Mouse (Mus musculus) adrenal gland, postnatal 25 days (tissue): ENCODE measurements around the gene Ppih. TPM values are rescaled to one million over a fixed set of nuclear protein-coding genes. Genes with fewer than 3 reads are reported as not detected.

Experiments
- DNase-seq: peaks from one replicate; pipeline ENCODE4 v3.0.0; 2021; ENCODE audit warnings: mixed read lengths
- long read RNA-seq: library from polyadenylated mRNA; stranded (forward); transcript quantifications from one replicate; pipeline ENCODE4 v2.0.0, GENCODE M21; 2021
- total RNA-seq: library from RNA; stranded (reverse); gene quantifications from 2 replicates; pipeline ENCODE4 v1.2.3, GENCODE M21; 2021

The Ppih gene
- total RNA-seq, result 14.1 and 26.4 TPM in 2 replicates
- long read RNA-seq, transcript Ppih-205 (10 exons, 1,288 nt), result major isoform, 5 of 9 reads
- long read RNA-seq, partial matches to known transcripts, result 2 of 9 reads
- long read RNA-seq, other reads (novel, unspliced or antisense), result 0 of 9 reads

DNA sequence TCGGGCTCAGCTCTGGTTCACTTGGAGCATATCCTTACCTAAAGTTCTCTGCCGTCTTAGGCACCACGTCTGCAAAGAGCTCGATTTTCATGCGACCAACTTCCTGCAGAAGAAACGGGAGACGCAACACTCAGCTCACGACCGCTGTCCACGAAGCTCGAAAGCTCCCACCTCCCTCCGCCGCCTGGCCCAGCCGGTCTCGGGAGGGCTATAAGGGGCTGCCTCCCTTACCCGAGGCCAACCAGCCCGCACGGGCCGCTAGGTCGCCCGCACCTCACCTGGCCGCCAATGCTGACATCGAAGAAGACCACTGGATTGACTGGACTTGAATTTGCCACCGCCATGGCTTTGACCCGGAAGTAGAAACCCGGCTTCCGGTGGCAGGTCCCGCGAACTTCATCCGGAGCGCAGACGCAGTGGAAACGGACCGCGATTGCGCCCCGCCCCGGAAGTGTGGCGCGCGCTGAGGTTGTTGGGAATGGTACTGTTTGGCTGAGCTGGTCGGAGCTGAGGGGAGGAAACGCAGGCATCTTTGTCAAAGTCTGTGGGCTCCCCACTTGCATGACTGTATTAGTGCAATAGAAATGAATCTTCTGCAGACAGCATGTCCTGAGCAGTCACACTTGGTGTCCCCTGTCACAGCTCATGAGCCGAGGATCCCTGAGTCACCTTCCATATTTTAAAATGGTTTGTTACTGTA is at the start of gene Ppih:
Gene Ppih (minus strand): TSS at position 416 of the 700 bp plus-strand sequence.
- peak; percentile 96 for DNase-seq

DNA sequence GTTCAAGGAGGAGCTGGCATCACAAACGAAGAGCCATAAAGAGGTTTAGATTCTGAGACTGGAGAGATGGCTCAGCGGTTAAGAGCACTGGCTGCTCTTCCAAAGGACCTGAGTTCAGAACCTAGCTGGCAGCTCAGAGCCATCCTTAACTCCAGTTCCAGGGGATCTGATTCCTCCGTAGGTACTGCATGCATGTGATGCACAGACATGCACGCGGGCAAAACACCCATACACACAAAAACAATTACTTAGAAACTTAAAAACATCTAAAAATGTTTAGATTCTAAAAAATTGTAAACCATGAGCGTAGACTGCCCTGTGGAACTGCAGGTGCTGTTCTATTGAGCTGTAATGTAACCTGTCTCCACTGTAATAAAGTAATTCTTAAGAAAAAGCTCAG is 49.1 kb upstream of the Ppih start:
- DNase-seq, result no peak

DNA sequence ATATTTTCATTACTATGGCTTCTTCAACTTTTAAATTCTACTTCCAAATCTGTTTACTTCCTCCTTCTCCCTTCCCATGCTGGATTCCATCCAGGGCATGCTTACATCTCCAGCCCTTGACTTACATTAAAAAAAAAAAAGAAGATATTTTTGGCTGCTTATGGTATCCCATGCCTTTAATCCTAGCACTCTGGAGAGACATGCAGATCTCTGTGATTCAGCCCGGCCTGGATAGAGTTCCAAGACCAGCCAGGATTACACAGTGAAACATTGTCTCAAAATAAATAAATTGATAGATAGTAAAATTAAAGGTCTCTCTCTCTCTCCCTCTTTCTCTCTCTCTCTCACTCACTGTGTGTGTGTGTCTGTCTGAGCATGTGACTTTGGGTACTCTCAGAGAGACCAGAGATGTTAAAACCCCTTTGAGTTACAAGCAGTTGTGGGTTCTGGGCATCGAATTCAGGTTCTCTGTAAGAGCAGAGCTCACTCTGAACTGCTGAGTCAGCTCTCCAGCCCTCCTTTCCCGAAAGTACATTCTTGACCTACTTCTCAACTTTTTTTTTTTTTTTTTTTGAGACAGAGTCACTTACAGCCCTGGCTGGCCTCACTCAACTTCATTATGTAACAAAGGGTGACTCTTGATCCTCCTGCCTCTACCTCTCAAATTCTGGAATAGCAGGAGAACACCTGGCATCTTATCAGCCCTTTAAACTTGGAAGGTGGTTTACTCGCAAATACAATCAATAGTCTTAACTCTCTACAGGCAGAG is 46.6 kb upstream of the Ppih start:
- DNase-seq, result peak; percentile 19

DNA sequence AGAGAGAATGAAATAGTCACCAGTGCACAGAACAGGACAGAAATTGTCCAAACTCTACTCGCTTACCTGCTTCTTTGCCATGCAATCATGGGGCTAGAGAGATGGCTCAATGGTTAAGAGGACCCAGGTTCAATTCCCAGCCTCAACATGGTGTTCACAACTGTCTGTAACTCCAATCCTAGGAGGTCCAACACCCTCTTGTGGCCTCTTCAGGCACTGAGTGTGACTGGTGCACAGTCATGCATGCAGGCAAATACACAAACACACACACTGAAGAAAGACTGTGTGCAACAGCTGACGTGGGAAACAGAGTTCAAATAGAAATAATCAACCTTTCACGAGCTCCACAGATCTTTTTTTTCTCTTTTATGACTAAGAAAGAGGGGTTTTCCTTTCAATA is 41.9 kb upstream of the Ppih start:
- no peak for DNase-seq

DNA sequence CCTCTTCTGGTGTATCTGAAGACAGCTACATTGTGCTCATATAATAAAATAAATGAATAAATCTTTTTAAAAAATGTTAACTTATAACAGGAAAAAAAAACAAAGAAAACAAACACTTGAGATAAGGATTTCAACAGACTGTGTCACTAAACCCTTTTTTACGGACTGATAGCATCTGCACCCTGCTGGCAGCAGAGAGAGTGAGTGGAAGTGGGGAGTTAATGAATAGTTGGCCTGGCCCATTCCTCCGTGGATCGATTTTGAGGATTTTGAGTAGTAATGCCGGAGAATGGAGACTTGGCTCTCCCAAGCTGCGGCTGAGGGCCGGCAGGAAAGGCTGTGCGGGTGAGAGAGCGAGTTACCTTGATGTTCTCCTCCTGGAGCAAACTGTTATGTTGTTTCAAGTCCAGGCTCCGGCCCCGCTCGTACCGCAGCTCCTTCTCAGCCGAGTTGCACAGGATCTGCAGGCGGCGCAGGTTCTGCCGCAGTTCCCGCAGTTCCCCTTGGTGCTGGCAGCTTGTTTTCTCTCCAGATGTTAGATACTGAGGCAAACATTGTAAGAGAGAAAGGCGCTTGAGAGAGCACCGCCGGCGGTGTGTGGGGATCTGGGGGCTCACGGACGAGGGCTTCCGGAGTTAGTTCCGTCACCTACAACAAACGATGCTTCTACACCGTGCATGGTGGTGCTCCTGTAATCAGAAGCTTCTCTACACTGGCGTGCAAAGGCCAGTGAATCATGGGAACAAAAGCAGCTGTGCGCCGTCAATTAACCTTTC is 39.0 kb upstream of the Ppih start:
- peak; percentile 20 for DNase-seq

DNA sequence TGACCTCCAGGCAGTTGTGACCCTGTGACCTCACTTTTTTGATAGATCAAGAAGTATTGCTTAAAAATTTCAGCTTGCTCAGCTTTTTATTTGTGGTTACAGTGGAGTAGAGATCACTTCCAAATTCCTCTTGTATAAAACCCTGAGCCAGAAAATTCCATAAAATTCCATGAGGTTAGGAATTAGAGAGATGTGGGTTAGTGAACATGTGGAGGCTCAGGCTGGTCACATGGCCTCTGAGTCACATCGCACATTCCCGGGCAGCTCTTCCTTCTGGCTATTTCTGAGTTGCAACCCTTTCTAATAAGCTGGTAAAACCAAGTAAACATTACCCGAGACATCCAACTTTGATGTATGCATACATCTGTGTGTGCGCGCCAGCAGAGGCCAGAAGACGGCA is 25.2 kb upstream of the Ppih start:
- no peak for DNase-seq

DNA sequence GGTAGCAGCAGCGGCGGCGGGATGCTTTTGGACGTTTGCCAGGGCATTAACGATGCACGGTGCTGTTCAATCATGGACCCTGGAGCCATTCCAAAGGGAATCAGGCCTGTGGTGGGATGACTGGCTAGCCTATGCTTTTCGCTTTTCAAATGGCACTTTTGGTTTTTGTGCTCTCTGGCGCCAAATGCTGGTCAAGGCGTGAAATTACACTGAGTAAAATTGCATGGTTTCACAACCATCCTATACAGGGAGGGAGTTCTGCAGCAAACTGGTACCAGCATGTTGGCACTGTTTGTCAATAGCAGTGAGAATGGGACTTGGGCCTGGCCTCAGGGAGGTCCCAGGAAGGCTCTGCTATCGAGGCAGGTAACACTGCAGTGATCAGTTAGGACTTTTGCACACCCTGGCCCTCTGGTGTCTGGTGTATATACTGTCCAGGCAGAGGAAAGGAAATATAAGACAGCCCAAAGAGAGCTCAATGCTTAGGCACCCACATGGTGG is 18.6 kb upstream of the Ppih start:
- peak; percentile 39 for DNase-seq

DNA sequence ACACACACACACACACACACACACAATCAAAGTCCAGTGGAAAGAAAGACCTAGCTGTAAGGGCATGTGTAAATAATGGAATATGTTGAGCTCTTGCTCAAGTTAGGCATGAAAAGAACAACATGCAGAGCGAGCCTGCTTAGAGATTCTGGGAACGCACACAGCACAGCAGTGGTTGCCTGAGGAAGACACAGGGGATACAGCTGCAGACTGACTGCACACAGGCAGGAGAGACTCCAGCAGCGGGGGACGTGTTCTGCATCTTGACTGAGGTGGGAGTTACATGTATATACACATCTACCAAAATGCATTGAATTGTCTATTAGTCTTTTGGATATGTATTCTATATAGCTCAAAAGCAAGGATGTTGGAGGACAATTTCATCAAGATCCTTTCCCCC is 18.1 kb upstream of the Ppih start:
- no peak for DNase-seq

DNA sequence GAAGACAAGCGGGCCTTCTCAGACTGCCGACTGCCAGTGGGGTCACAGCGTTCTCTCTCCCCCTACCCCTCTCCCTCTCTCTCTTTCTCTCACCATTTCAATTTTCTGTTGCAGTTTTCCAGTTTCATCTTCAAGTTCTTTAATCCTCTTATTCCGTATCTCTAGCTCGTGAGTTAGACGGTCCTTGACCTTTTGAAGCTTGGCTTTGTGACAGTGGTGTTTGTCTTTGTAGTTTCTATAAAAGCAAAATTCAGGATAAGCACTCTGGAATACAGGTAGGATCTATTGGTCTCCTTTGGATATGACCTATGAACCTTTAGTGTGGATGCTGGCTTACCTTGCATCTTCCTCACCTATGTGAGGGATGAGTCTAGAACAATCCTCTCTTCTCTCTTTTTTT is 13.1 kb upstream of the Ppih start:
- no peak for DNase-seq

DNA sequence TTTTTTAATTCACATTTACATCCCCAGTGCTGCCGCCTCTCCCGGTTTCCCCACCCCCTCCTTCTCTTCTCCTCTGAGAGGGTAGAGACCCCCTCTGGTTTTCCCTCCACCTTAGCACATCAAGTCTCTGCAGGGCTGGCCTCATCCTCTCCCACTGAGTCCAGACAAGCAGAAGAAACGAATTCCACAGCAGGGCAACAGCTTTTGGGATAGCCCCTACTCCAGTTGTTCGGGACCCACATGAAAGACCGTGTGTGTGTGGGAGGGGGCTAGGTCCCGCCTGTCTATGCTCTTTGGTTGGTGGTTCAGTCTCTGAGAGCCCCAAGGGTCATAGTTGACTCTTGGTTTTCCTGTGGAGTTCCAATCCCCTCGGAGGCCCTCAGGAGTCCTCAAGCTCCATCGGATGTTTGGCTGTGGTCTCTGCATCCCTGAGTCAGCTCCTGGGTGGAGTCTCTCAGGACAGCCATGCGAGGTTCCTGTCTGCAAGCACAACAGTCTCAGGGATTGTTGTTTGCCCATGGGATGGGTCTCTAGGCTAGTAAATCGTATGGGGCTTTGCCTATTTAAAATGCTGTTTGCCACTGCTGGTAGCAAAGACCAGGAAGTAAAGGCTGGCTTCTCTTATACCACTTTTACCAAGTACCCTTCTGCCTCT is 677 bp upstream of the Ppih start:
- DNase-seq, result no peak

DNA sequence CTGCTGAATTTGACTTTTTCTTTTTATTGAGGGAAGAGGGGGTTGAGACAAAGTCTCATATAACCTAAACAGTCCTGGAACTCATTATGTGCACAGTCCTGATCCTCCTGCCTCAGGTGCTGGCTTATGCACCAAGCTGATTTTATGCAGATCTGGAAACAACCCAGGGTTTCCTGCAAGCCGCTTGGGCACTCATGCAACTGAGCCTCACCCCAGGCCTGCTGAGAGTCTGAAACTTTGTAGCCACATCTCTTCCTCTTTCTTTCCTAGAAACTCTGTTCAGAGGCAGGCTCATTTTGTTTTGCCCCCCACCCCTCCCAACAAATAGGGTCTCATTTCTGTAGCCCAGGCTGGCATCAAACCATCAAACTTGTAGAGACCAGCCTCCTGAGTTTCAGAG is 6.6 kb downstream of the Ppih start:
- no peak for DNase-seq

DNA sequence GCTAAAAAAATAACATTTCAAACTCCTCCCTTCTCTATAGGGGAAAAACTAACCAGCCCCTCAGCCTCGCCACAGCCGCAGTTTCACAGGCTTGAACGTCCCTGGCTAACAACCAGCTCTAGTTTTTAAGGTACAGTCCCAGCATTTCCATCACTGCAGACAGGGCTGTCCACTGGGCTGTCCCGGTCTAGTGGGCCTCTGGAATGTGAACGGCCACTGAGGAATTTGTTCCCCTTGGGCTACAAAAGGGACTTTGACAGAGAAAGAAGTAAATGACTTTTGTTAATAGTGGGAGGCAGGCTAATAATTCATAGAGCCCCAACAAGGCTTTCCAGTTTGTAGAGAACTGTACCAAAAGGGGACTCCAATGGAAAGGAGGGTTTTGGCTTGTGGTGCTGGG is 14.9 kb downstream of the Ppih start:
- DNase-seq, result no peak

DNA sequence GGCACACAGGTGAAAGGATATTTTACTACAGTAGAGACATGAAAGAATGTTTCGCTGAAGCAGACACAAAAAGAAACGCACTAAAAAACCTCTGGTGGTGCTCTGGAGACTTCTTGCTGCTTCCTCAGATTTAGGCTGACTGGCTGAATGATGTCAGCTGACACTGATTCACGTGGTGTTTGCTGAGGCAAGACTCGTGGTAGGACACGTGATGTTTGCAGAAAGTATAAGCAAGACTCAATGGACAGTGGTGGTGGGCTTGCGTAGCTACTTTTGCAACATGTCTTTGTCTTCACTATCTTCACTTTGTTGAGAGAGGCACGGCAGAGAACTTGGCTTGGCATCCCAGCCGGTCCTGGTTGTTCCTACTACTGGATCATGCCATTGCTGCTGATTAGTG is 17.1 kb downstream of the Ppih start:
- no peak for DNase-seq

DNA sequence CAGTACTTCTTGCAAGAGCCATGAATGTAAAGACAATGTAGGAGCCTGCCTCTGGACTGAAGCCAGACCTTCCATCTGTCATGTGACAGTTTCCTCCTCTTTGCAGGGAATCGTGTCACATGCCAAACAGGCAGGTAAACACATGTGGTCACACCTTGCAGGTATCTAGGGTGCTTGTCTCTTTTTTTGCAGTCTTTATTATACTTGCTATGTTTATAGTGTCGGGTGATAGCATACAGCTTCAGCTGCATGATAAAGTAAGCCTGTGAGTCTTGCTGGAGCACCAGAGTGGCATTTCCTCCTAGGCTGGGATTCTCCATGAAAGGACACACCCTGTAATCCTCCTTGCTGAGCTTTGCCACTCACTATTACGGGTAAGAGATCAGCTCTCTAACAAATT is 18.6 kb downstream of the Ppih start:
- no peak for DNase-seq

DNA sequence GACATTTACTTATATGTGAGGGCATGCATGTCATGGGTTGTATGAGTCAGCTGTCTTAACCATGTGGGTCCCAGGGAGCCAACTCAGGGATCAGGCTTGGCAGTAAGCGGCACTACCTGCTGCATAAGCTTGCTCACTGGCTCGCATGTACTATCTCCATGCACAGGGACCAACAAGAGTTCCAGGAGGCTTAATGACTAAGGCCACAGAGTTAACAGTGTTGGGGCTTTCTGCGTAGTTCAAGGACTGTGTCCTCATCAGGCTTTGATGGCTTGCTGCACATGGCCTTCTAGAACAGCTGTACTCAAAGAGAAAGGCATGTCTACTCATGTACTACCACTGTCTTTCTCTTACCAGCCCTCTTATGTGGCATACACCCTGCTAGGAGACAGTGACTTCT is 19.6 kb downstream of the Ppih start:
- DNase-seq, result no peak

DNA sequence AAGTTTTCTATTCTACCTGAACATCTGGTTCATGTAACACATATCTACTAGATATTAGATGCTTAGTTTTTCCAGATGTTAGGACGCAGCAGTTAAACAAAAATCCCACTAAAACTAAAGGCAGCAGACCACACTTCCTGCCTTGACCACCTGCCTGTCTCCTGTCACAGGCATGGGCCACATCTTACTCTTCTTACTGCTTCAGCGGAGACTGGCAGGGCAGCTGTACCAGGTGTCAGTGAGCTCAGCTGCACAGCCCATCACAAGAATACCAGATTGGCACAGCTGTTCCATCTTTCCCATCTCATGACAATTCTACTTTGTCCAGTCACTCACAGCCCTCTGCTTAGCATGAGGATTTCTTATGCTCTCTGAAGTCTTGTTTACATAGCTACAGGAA is 23.0 kb downstream of the Ppih start:
- no peak for DNase-seq

DNA sequence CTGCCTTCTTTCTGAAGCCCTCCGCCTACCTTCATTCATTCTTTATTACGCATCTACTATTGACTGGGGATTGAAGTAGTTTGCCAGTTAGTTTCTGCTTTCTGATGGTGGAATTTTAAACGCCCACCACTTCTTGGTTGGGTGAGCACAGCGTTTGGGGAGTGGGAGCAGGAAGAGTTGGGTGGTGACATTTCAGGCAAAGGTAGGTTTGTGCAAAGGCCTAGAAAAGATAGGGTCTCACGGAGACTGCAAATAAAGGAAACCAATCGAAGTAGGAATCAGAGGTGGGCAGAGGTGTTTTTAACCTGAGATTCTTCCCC is 25.3 kb downstream of the Ppih start:
- DNase-seq, result no peak

DNA sequence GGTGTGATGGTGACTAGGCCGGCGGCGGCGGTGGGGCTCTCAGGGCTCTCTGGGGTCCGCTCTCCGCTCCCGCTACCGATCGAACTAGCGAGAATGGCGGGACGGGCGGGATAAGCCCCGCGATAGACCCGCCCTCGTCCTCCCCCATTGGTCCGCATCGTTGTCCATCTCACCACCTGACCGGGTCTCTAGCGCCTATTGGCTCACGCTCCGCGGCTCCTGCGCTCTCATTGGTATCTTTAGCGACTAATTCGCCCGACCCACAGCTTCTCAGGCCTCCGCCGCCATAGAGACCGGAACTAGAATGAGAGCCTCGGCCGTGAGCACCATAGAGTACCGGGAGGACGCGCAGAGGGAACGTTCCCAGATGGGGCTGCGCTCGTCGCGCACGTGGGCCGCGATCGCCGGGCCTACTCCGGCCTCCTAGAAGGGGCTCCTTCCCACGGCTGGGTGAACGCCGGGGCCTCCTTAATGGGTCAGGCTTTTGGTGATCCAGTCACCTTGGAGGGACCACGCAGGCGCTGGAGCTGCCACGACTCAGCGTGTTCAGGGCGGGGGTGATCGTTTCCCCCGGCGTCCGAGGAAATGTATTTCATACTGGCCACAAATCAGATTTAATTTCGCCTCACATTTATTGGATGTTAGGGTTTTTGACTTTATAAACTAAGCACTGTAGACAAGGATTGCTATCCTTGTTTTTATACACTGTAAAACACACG is 25.8 kb downstream of the Ppih start, which contains the start of gene Ybx1:
Gene Ybx1 (minus strand): TSS at position 190 of the 719 bp plus-strand sequence.
- peak; percentile 100 for DNase-seq

DNA sequence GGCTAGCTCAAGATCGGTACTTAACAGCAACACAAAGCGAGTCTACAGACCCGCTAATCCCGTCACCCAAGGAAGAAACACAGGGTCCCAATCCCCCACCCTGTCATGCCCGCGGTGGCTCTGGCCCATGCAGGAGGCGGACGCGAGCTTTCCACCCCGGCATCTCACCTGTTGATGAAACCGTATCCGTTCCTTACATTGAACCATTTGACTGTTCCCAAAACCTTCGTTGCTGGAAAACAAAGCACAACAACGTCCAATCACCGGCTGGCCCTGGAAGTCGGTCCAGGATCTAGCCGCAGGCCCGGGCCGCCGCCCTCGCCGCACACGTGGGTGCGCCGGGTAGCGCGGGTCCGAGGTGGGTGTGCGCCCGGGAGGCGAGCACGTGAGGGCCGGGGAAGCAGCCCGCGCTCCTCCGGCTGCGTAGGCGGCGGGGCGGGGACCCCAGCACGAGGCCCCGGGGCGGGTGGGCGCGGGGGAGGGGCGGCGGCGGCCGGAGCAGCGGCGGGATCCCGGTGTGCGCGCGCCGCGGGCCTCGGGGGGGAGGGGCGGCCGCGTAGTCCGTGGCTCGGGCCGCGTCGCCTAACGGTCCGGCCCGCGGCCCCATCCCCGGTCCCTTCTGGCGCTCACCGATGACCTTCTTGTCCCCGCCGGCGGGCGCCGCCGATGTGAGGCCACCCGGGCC is 26.6 kb downstream of the Ppih start:
- DNase-seq, result peak; percentile 38

DNA sequence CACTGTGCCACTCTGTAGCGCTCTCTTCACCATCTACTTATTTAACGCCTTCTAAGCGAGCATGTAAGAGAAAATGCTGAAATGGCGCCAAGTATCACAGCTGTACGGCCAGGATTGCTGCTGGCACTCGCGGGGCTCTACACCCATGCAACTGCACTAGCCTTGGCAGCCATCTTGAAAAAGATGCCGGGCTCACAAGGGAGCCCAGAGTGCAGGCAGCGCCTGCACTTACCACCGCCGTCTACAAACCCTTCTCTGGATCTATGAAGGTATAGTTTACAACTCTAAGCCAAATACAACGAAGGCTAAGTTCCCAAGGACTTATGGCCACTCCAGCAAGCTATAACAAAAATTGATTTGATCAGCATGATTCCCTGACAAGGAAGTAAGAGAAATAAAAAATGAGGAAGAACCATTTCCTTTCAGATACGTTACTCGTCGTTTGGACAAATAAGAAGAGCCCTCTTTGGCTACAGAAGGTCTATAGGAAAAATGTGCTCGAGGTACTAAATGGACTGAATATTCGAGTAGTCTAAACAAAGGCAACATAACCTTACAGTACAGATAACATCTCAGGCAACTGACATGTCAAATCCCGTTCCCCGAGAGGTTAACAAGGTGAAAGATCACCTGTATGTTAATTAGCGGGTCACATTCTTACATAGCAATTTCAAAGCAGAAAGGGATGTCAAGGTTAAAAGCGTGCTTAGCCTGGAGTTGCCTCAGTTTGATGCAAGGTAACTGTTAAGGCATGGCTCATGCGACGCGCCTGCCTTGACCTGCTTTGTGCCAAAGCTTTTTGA is 27.4 kb downstream of the Ppih start:
- DNase-seq, result peak; percentile 37
